Mouse (Mus musculus) lung, postnatal 0 days (tissue): ENCODE measurements around the gene Hba-a1. TPM values are rescaled to one million over a fixed set of nuclear protein-coding genes. Genes with fewer than 3 reads are reported as not detected.
A peak's percentile ranks its signal among the peaks of the same experiment; 100 is the strongest.

Source experiments
- ATAC-seq: fragments of 200-750 bp; cut with Nextera tagmentation; 2 replicates; pipeline ENCODE4 v1.8.0; 2017; ENCODE audit warnings: moderate library complexity
- DNase-seq: peaks from one replicate; pipeline ENCODE4 v3.0.0-alpha.2; 2016; ENCODE audit warnings: low spot score
- H3K27ac ChIP-seq: fragments of 300-500 bp; sonication (generic); 2 replicates; pipeline ENCODE4 v1.5.1; 2014; ENCODE audit warnings: antibody characterized with exemption, mild to moderate bottlenecking, low read length, mixed read lengths
- H3K27me3 ChIP-seq: fragments of 300-500 bp; sonication (generic); replicated peaks from 2 replicates; pipeline ENCODE4 v1.6.1; 2014; ENCODE audit warnings: low read length, mixed read lengths; ENCODE audit not compliant: insufficient read depth
- H3K36me3 ChIP-seq: fragments of 300-500 bp; sonication (generic); 2 replicates; pipeline ENCODE4 v1.6.1; 2014; ENCODE audit warnings: low read length, mixed read lengths; ENCODE audit not compliant: insufficient read depth
- H3K4me1 ChIP-seq: fragments of 300-500 bp; sonication (generic); 2 replicates; pipeline ENCODE4 v1.6.1; 2014; ENCODE audit warnings: antibody characterized with exemption, low read depth, low read length, mixed read lengths; ENCODE audit not compliant: insufficient read depth
- H3K4me2 ChIP-seq: fragments of 300-500 bp; sonication (generic); replicated peaks from 2 replicates; pipeline ENCODE4 v1.6.1; 2014; ENCODE audit warnings: low read depth, mild to moderate bottlenecking, low read length, moderate library complexity, mixed read lengths
- H3K4me3 ChIP-seq: fragments of 300-500 bp; sonication (generic); 2 replicates; pipeline ENCODE4 v1.5.1; 2014; ENCODE audit warnings: low read depth, low read length
- H3K9ac ChIP-seq: fragments of 300-500 bp; sonication (generic); replicated peaks from 2 replicates; pipeline ENCODE4 v1.6.1; 2014; ENCODE audit warnings: low read depth, mild to moderate bottlenecking
- H3K9me3 ChIP-seq: fragments of 300-500 bp; sonication (generic); 2 replicates; pipeline ENCODE4 v1.6.1; 2016; ENCODE audit warnings: low read length, mixed read lengths
- CTCF ChIP-seq: IDR thresholded peaks from 2 replicates; pipeline ENCODE4 v1.5.1; 2016; ENCODE audit warnings: antibody characterized with exemption, mild to moderate bottlenecking
- EP300 ChIP-seq: IDR thresholded peaks from 2 replicates; pipeline ENCODE4 v1.6.1; 2016; ENCODE audit warnings: antibody characterized with exemption, mild to moderate bottlenecking, control low read depth
- WGBS: fragments of 180-500 bp; shearing (Covaris S2); extraction: QIAGEN DNeasy Blood & Tissue Kit; methylation state at CpG from one replicate; pipeline ENCODE4 v1.1.7; 2014; 5-methylcytosine and 5-hydroxymethylcytosine counted together
- polyA plus RNA-seq: library from polyadenylated mRNA; unstranded; fragments of >200 nt; fragmentation: Nextera tagmentation; extraction: Ambion mirVana; gene quantifications from 2 replicates; pipeline ENCODE4 v1.2.1, GENCODE M21; 2015

Gene Hba-a1
- polyA plus RNA-seq, 1 experiment from 2014 or later: 11,284 TPM

- no peak overlapping the region for H3K4me2 ChIP-seq
- no peaks in the 10 kb centered on the region for H3K9me3 ChIP-seq
- TF ChIP-seq CTCF (no peak), EP300 (no peak)
- no peaks in the 10 kb centered on the region for H3K4me1 ChIP-seq
- DNase-seq (no peak), ATAC-seq (no peak)
- no peak overlapping the region for H3K27ac ChIP-seq
- no peaks in the 10 kb centered on the region for H3K27me3 ChIP-seq
- no peak overlapping the region for H3K9ac ChIP-seq
- no peak overlapping the region for H3K4me3 ChIP-seq
- WGBS: 93% methylated on average over 1 of the region's 1 CpGs
- H3K36me3 ChIP-seq: peaks cover 28% of the 10 kb centered on the region; the same call in 1 of the 2 replicates
Measured at GRCm38 (mm10) chr11:32244617-32245016, 38.7 kb upstream of the Hba-a1 start.

- Histone ChIP-seq H3K4me2 (no peak overlapping the region), H3K36me3 (peaks cover 35% of the 10 kb centered on the region; the same call in 1 of the 2 replicates), H3K4me3 (no peak overlapping the region), H3K4me1 (no peaks in the 10 kb centered on the region), H3K9me3 (no peaks in the 10 kb centered on the region), H3K27ac (no peak overlapping the region), H3K27me3 (no peaks in the 10 kb centered on the region), H3K9ac (no peak overlapping the region)
- TF ChIP-seq CTCF: no peak
- TF ChIP-seq EP300: peak; percentile 64; the same call in 1 of the 2 replicates
- 89% methylated on average over 6 of the region's 6 CpGs for WGBS
- peak; percentile 62 for ATAC-seq
- DNase-seq: no peak
Measured at GRCm38 (mm10) chr11:32245614-32246013, 37.7 kb upstream of the Hba-a1 start.

GRCm38 (mm10) chr11:32247068-32247467, 36.2 kb upstream of the Hba-a1 start:
- no peaks in the 10 kb centered on the region for H3K27me3 ChIP-seq
- ATAC-seq (no peak), DNase-seq (no peak)
- H3K27ac ChIP-seq: no peak overlapping the region
- no peak overlapping the region for H3K9ac ChIP-seq
- no peaks in the 10 kb centered on the region for H3K9me3 ChIP-seq
- no peak overlapping the region for H3K4me2 ChIP-seq
- no peak overlapping the region for H3K4me3 ChIP-seq
- H3K36me3 ChIP-seq: peaks cover 27% of the 10 kb centered on the region; the same call in 1 of the 2 replicates
- no peaks in the 10 kb centered on the region for H3K4me1 ChIP-seq
- no peak for TF ChIP-seq EP300
- TF ChIP-seq CTCF: peak; percentile 40

GRCm38 (mm10) chr11:32248350-32248749, 35.0 kb upstream of the Hba-a1 start:
- no peak for DNase-seq
- no peak overlapping the region for H3K27ac ChIP-seq
- H3K4me3 ChIP-seq: no peak overlapping the region
- no peak for ATAC-seq
- H3K36me3 ChIP-seq: peaks cover 28% of the 10 kb centered on the region
- H3K27me3 ChIP-seq: no peaks in the 10 kb centered on the region
- H3K9me3 ChIP-seq: no peaks in the 10 kb centered on the region
- no peaks in the 10 kb centered on the region for H3K4me1 ChIP-seq
- 79% methylated on average over 3 of the region's 3 CpGs for WGBS
- TF ChIP-seq EP300 (no peak), CTCF (no peak)
- H3K9ac ChIP-seq: no peak overlapping the region
- H3K4me2 ChIP-seq: no peak overlapping the region

- Histone ChIP-seq H3K9me3 (no peaks in the 10 kb centered on the region), H3K4me3 (no peak overlapping the region), H3K4me1 (no peaks in the 10 kb centered on the region), H3K36me3 (peaks cover 32% of the 10 kb centered on the region), H3K27ac (no peak overlapping the region), H3K9ac (no peak overlapping the region), H3K27me3 (no peaks in the 10 kb centered on the region), H3K4me2 (no peak overlapping the region)
- TF ChIP-seq CTCF (no peak), EP300 (0 out of 2 replicates have a peak, but pooled peaks have one; percentile 39)
- WGBS: 82% methylated on average over 8 of the region's 8 CpGs
- DNase-seq: no peak
- peak; percentile 49 for ATAC-seq
Measured at GRCm38 (mm10) chr11:32250880-32251763, 32.2 kb upstream of the Hba-a1 start.

- Histone ChIP-seq H3K4me2 (no peak overlapping the region), H3K36me3 (peaks cover 18% of the 10 kb centered on the region), H3K9me3 (no peaks in the 10 kb centered on the region), H3K27me3 (no peaks in the 10 kb centered on the region), H3K27ac (no peak overlapping the region), H3K4me3 (no peak overlapping the region), H3K4me1 (no peaks in the 10 kb centered on the region), H3K9ac (no peak overlapping the region)
- TF ChIP-seq CTCF (no peak), EP300 (no peak)
- DNase-seq (no peak), ATAC-seq (no peak)
- WGBS: 89% methylated on average over 1 of the region's 1 CpGs
Measured at GRCm38 (mm10) chr11:32253121-32253520, 30.2 kb upstream of the Hba-a1 start.
